Mouse (Mus musculus) heart, embryonic 12.5 days (tissue): ENCODE measurements around the gene Cfap57. TPM values are rescaled to one million over a fixed set of nuclear protein-coding genes. Genes with fewer than 3 reads are reported as not detected.

Source experiments
- ATAC-seq: fragments of 200-750 bp; cut with Nextera tagmentation; 2 replicates; pipeline ENCODE4 v1.8.0; 2017; ENCODE audit warnings: moderate TSS enrichment, moderate library complexity; ENCODE audit not compliant: insufficient number of reproducible peaks, low FRiP score
- H3K27ac ChIP-seq: fragments of 300-500 bp; sonication (generic); 2 replicates; pipeline ENCODE4 v1.5.1; 2016; ENCODE audit warnings: mild to moderate bottlenecking, moderate library complexity; ENCODE audit not compliant: poor library complexity, severe bottlenecking
- H3K27me3 ChIP-seq: fragments of 300-500 bp; sonication (generic); replicated peaks from 2 replicates; pipeline ENCODE4 v1.6.1; 2016; ENCODE audit warnings: mild to moderate bottlenecking, moderate library complexity
- H3K36me3 ChIP-seq: fragments of 300-500 bp; sonication (generic); 2 replicates; pipeline ENCODE4 v1.6.1; 2016; ENCODE audit warnings: mild to moderate bottlenecking, moderate library complexity
- H3K4me1 ChIP-seq: fragments of 300-500 bp; sonication (generic); replicated peaks from 2 replicates; pipeline ENCODE4 v1.6.1; 2016; ENCODE audit warnings: mild to moderate bottlenecking
- H3K4me2 ChIP-seq: fragments of 300-500 bp; sonication (generic); 2 replicates; pipeline ENCODE4 v1.6.1; 2016; ENCODE audit warnings: mild to moderate bottlenecking, moderate library complexity
- H3K4me3 ChIP-seq: fragments of 300-500 bp; sonication (generic); 2 replicates; pipeline ENCODE4 v1.5.1; 2016; ENCODE audit warnings: mild to moderate bottlenecking
- H3K9ac ChIP-seq: fragments of 300-500 bp; sonication (generic); 2 replicates; pipeline ENCODE4 v1.6.1; 2016; ENCODE audit warnings: mild to moderate bottlenecking, moderate library complexity
- H3K9me3 ChIP-seq: fragments of 300-500 bp; sonication (generic); replicated peaks from 2 replicates; pipeline ENCODE4 v1.6.1; 2016; ENCODE audit warnings: mild to moderate bottlenecking, moderate library complexity
- WGBS: fragments of 180-500 bp; shearing (Covaris S2); methylation state at CpG from one replicate; pipeline ENCODE4 v1.1.7; 2016; 5-methylcytosine and 5-hydroxymethylcytosine counted together
- polyA plus RNA-seq: library from polyadenylated mRNA; unstranded; fragments of >200 nt; fragmentation: Nextera tagmentation; extraction: Ambion mirVana; gene quantifications from 2 replicates; pipeline ENCODE4 v1.2.1, GENCODE M21; 2016

The Cfap57 gene
- polyA plus RNA-seq, 1 experiment from 2014 or later: 0.80 TPM

- 79% methylated on average over 6 of the region's 6 CpGs for WGBS
- H3K36me3 ChIP-seq: no peaks in the 10 kb centered on the region
- H3K4me1 ChIP-seq: no peaks in the 10 kb centered on the region
Observed at GRCm38 (mm10) chr4:118535610-118536009, 85.0 kb downstream of the Cfap57 start.

GRCm38 (mm10) chr4:118533605-118534004 is 87.0 kb downstream of the Cfap57 start:
- no peak overlapping the region for H3K9ac ChIP-seq
- ATAC-seq: no peak
- 68% methylated on average over 7 of the region's 7 CpGs for WGBS

More at GRCm38 (mm10) chr4:118535610-118536009, 85.0 kb downstream of the Cfap57 start:
- Histone ChIP-seq H3K4me3 (no peak overlapping the region), H3K4me2 (no peak overlapping the region), H3K27me3 (peaks cover 22% of the 10 kb centered on the region; the same call in 1 of the 2 replicates), H3K9ac (no peak overlapping the region), H3K27ac (no peak overlapping the region), H3K9me3 (no peaks in the 10 kb centered on the region)
- no peak for ATAC-seq

GRCm38 (mm10) chr4:118533156-118533555 is 87.4 kb downstream of the Cfap57 start:
- peaks cover 11% of the 10 kb centered on the region; the same call in 1 of the 2 replicates for H3K27me3 ChIP-seq
- no peak overlapping the region for H3K27ac ChIP-seq
- no peak overlapping the region for H3K4me3 ChIP-seq
- H3K9me3 ChIP-seq: no peaks in the 10 kb centered on the region
- no peaks in the 10 kb centered on the region for H3K36me3 ChIP-seq
- no peak overlapping the region for H3K4me2 ChIP-seq
- ATAC-seq: no peak
- 52% methylated on average over 3 of the region's 4 CpGs for WGBS
- no peak overlapping the region for H3K9ac ChIP-seq
- no peaks in the 10 kb centered on the region for H3K4me1 ChIP-seq

More at GRCm38 (mm10) chr4:118533605-118534004, 87.0 kb downstream of the Cfap57 start:
- no peaks in the 10 kb centered on the region for H3K36me3 ChIP-seq
- H3K27ac ChIP-seq: no peak overlapping the region
- peaks cover 15% of the 10 kb centered on the region; the same call in 1 of the 2 replicates for H3K27me3 ChIP-seq
- no peak overlapping the region for H3K4me3 ChIP-seq
- no peaks in the 10 kb centered on the region for H3K9me3 ChIP-seq
- H3K4me2 ChIP-seq: no peak overlapping the region
- H3K4me1 ChIP-seq: no peaks in the 10 kb centered on the region

- H3K27ac ChIP-seq: no peak overlapping the region
- H3K4me2 ChIP-seq: no peak overlapping the region
- H3K4me3 ChIP-seq: no peak overlapping the region
- peaks cover 12% of the 10 kb centered on the region; the same call in 1 of the 2 replicates for H3K27me3 ChIP-seq
- no peak overlapping the region for H3K9ac ChIP-seq
- 63% methylated on average over 5 of the region's 5 CpGs for WGBS
- no peaks in the 10 kb centered on the region for H3K4me1 ChIP-seq
- H3K36me3 ChIP-seq: no peaks in the 10 kb centered on the region
- no peaks in the 10 kb centered on the region for H3K9me3 ChIP-seq
- ATAC-seq: no peak
Observed at GRCm38 (mm10) chr4:118532663-118533062, 87.9 kb downstream of the Cfap57 start.

GRCm38 (mm10) chr4:118527720-118528119 is 92.9 kb downstream of the Cfap57 start:
- Histone ChIP-seq H3K9me3 (no peaks in the 10 kb centered on the region), H3K4me3 (no peak overlapping the region), H3K4me1 (no peaks in the 10 kb centered on the region), H3K9ac (no peak overlapping the region), H3K4me2 (no peak overlapping the region), H3K27me3 (0 out of 2 replicates have a peak, but pooled peaks cover 9% of the 10 kb centered on the region), H3K27ac (no peak overlapping the region), H3K36me3 (no peaks in the 10 kb centered on the region)
- ATAC-seq: no peak
- WGBS: 78% methylated on average over 6 of the region's 6 CpGs

- Histone ChIP-seq H3K27ac (no peak overlapping the region), H3K4me1 (no peaks in the 10 kb centered on the region), H3K27me3 (0 out of 2 replicates have a peak, but pooled peaks cover 9% of the 10 kb centered on the region), H3K9me3 (no peaks in the 10 kb centered on the region), H3K36me3 (no peaks in the 10 kb centered on the region), H3K4me2 (no peak overlapping the region), H3K9ac (no peak overlapping the region), H3K4me3 (no peak overlapping the region)
- 44% methylated on average over 5 of the region's 5 CpGs for whole genome bisulfite sequencing
- ATAC-seq: no peak
Observed at GRCm38 (mm10) chr4:118527335-118527681, 93.3 kb downstream of the Cfap57 start.

GRCm38 (mm10) chr4:118526408-118527334 is 93.9 kb downstream of the Cfap57 start, which contains the start of gene 2610528J11Rik:
Gene 2610528J11Rik, plus strand, starts transcription at chr4:118526999.
- Histone ChIP-seq H3K27ac (no peak within 1 kb of the TSS), H3K4me1 (no peaks in the 10 kb centered on the region)
- WGBS: 37% methylated on average over 17 of the region's 17 CpGs

GRCm38 (mm10) chr4:118525779-118526178 is 94.8 kb downstream of the Cfap57 start:
- H3K4me2 ChIP-seq: no peak overlapping the region
- H3K27me3 ChIP-seq: 0 out of 2 replicates have a peak, but pooled peaks cover 9% of the 10 kb centered on the region
- no peak overlapping the region for H3K27ac ChIP-seq
- H3K4me1 ChIP-seq: no peaks in the 10 kb centered on the region
- 58% methylated on average over 3 of the region's 3 CpGs for WGBS
- no peak overlapping the region for H3K9ac ChIP-seq
- H3K36me3 ChIP-seq: no peaks in the 10 kb centered on the region
- H3K4me3 ChIP-seq: no peak overlapping the region
- no peaks in the 10 kb centered on the region for H3K9me3 ChIP-seq
- no peak for ATAC-seq

More at GRCm38 (mm10) chr4:118526408-118527334, 93.9 kb downstream of the Cfap57 start, which contains the start of gene 2610528J11Rik:
- H3K9me3 ChIP-seq: no peaks in the 10 kb centered on the region
- no peaks in the 10 kb centered on the region for H3K36me3 ChIP-seq
- H3K4me3 ChIP-seq: no peak within 1 kb of the TSS
- no peak for ATAC-seq
- H3K4me2 ChIP-seq: no peak within 1 kb of the TSS
- H3K27me3 ChIP-seq: 0 out of 2 replicates have a peak, but pooled peaks cover 9% of the 10 kb centered on the region
- H3K9ac ChIP-seq: no peak within 1 kb of the TSS

- no peak for ATAC-seq
- no peaks in the 10 kb centered on the region for H3K9me3 ChIP-seq
- no peak overlapping the region for H3K4me3 ChIP-seq
- WGBS: 60% methylated on average over 7 of the region's 7 CpGs
- H3K36me3 ChIP-seq: no peaks in the 10 kb centered on the region
- no peak overlapping the region for H3K27ac ChIP-seq
- 0 out of 2 replicates have a peak, but pooled peaks cover 12% of the 10 kb centered on the region for H3K27me3 ChIP-seq
- H3K4me1 ChIP-seq: no peaks in the 10 kb centered on the region
- no peak overlapping the region for H3K4me2 ChIP-seq
- H3K9ac ChIP-seq: no peak overlapping the region
Observed at GRCm38 (mm10) chr4:118523976-118524375, 96.6 kb downstream of the Cfap57 start.

- no peaks in the 10 kb centered on the region for H3K9me3 ChIP-seq
- WGBS: 80% methylated on average over 7 of the region's 7 CpGs
- no peak overlapping the region for H3K4me3 ChIP-seq
- ATAC-seq: no peak
- no peaks in the 10 kb centered on the region for H3K36me3 ChIP-seq
- no peak overlapping the region for H3K27ac ChIP-seq
- H3K4me1 ChIP-seq: peaks cover 5% of the 10 kb centered on the region
- no peak overlapping the region for H3K4me2 ChIP-seq
- H3K9ac ChIP-seq: no peak overlapping the region
- 0 out of 2 replicates have a peak, but pooled peaks cover 6% of the 10 kb centered on the region for H3K27me3 ChIP-seq
Observed at GRCm38 (mm10) chr4:118522248-118522647, 98.3 kb downstream of the Cfap57 start.

- peaks cover 20% of the 10 kb centered on the region for H3K4me1 ChIP-seq
- 69% methylated on average over 5 of the region's 5 CpGs for WGBS
Observed at GRCm38 (mm10) chr4:118518208-118518607, 102.4 kb downstream of the Cfap57 start.

More at GRCm38 (mm10) chr4:118518208-118518607, 102.4 kb downstream of the Cfap57 start:
- Histone ChIP-seq H3K4me3 (no peak overlapping the region), H3K4me2 (no peak overlapping the region), H3K9me3 (no peaks in the 10 kb centered on the region), H3K9ac (no peak overlapping the region), H3K27me3 (peaks cover 15% of the 10 kb centered on the region; the same call in 1 of the 2 replicates), H3K27ac (no peak overlapping the region), H3K36me3 (no peaks in the 10 kb centered on the region)
- no peak for ATAC-seq
